Mouse (Mus musculus): ENCODE results near the gene Cadm1.

DNA sequence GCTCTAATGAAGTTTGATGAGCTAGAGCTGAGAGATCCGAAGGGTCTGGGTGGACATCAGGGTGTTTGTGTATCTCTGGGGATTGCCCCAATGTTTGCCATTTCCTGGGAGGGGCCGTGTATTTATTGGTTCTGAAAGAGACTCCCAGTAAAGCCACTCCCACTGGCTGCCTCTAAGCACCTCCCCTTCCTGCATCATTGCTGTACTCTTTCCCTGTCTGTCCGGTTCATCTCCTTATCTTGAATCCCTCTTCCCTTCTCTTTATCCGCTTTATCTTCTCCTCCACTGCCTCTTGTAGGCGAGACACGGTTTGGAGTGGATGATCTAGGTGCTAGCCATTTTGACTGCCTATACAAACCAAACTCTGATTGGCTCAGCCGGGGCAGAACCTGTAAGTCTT, 41.5 kb downstream of the Cadm1 start:
- TF ChIP-seq SRF (IDR thresholded peaks at IDR 0.05; ENCODE audit: control insufficient read depth, insufficient read length, low read depth) (no peak), POLR2A (IDR thresholded peaks at IDR 0.05; ENCODE audit: insufficient read length, low read depth) (no peak), REST (IDR thresholded peaks at IDR 0.05; ENCODE audit: insufficient read depth, insufficient read length) (no peak), MYOG (IDR thresholded peaks at IDR 0.05; ENCODE audit: control insufficient read depth in 1 of 3, insufficient read depth in 1 of 3, insufficient read length in 2 of 3, low read depth in 2 of 3) (no peak), MAX (IDR thresholded peaks at IDR 0.05; ENCODE audit: low read depth) (no peak), POLR2AphosphoS2 (IDR thresholded peaks at IDR 0.05; ENCODE audit: insufficient read length, low read depth) (no peak), USF1 (IDR thresholded peaks at IDR 0.05; ENCODE audit: low read depth) (no peak)
